Mouse (Mus musculus) forebrain, embryonic 14.5 days (tissue): ENCODE measurements at regions not wholly inside any gene's neighbourhood (a gene's known extent, or its start where the extent isn't known, plus 50 kb on each side); places are given as distances from the start of the nearest gene placed in this dataset.

ENCODE experiments used
- ATAC-seq: fragments of 200-750 bp; cut with Nextera tagmentation; 2 replicates; pipeline ENCODE4 v1.8.0; 2017; ENCODE audit warnings: mild to moderate bottlenecking, moderate library complexity
- DNase-seq: peaks from one replicate; pipeline ENCODE4 v3.0.0-alpha.2; 2015; ENCODE audit warnings: low spot score
- H3K27ac ChIP-seq: fragments of 300-500 bp; sonication (generic); 2 replicates; pipeline ENCODE4 v1.5.1; 2014; ENCODE audit warnings: low read depth, mild to moderate bottlenecking, control low read depth, low read length, moderate library complexity
- H3K27me3 ChIP-seq: fragments of 300-500 bp; sonication (generic); replicated peaks from 2 replicates; pipeline ENCODE4 v1.6.1; 2014; ENCODE audit warnings: low read length, control low read depth, mixed read lengths; ENCODE audit not compliant: control insufficient read depth, insufficient read depth
- H3K36me3 ChIP-seq: fragments of 300-500 bp; sonication (generic); 2 replicates; pipeline ENCODE4 v1.6.1; 2014; ENCODE audit warnings: low read length, control low read depth; ENCODE audit not compliant: control insufficient read depth, insufficient read depth
- H3K4me1 ChIP-seq: fragments of 300-500 bp; sonication (generic); 2 replicates; pipeline ENCODE4 v1.6.1; 2014; ENCODE audit warnings: antibody characterized with exemption, low read length, control low read depth; ENCODE audit not compliant: control insufficient read depth, insufficient read depth
- H3K4me2 ChIP-seq: fragments of 300-500 bp; sonication (generic); 2 replicates; pipeline ENCODE4 v1.6.1; 2014; ENCODE audit warnings: mild to moderate bottlenecking, control low read depth, low read length
- H3K4me3 ChIP-seq: fragments of 300-500 bp; sonication (generic); 2 replicates; pipeline ENCODE4 v1.5.1; 2014; ENCODE audit warnings: low read depth, low read length, control low read depth
- H3K9ac ChIP-seq: fragments of 300-500 bp; sonication (generic); 2 replicates; pipeline ENCODE4 v1.6.1; 2014; ENCODE audit warnings: mild to moderate bottlenecking, low read length, control low read depth, moderate library complexity
- H3K9me3 ChIP-seq: fragments of 300-500 bp; sonication (generic); replicated peaks from 2 replicates; pipeline ENCODE4 v1.6.1; 2016; ENCODE audit warnings: low read length, control low read depth, mixed read lengths; ENCODE audit not compliant: control insufficient read depth
- WGBS: fragments of 180-500 bp; shearing (Covaris S2); extraction: QIAGEN DNeasy Blood & Tissue Kit; methylation state at CpG from one replicate; pipeline ENCODE4 v1.1.7; 2014; 5-methylcytosine and 5-hydroxymethylcytosine counted together

DNA sequence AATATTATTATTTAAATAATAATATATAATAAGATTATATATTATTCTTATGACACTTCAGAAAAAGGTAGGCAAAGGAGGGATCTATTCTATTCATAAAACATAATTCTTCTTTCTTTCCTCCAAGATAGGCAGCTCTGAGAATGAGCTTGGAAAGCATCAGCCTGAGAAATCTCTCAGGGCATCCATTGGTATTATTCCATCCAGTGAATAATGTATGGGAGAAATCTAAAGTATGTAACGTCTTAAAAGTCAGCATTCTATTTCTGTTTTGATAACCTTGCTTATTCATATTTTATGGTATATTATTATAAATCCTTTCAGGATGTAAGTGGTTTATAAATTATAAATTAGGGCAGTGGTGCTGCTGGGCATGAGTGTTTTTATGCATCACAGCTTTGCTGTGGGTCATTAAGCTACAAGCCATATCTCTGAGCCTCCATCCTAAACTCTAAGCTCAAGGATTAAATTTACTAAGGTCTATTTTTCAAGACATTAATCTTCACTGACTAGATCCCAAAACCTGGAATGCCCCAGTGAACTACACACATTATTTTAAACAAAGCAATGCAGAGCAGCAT is 766.9 kb upstream of the Luzp2 start:
- DNase-seq: no peak
- H3K9ac ChIP-seq: no peak overlapping the region
- H3K4me3 ChIP-seq: no peak overlapping the region
- H3K4me2 ChIP-seq: no peak overlapping the region
- H3K4me1 ChIP-seq: no peaks in the 10 kb centered on the region
- H3K9me3 ChIP-seq: no peaks in the 10 kb centered on the region
- H3K27ac ChIP-seq: no peak overlapping the region
- WGBS: 83% methylated on average over 1 of the region's 1 CpGs
- H3K27me3 ChIP-seq: no peaks in the 10 kb centered on the region
- no peaks in the 10 kb centered on the region for H3K36me3 ChIP-seq
- no peak for ATAC-seq

DNA sequence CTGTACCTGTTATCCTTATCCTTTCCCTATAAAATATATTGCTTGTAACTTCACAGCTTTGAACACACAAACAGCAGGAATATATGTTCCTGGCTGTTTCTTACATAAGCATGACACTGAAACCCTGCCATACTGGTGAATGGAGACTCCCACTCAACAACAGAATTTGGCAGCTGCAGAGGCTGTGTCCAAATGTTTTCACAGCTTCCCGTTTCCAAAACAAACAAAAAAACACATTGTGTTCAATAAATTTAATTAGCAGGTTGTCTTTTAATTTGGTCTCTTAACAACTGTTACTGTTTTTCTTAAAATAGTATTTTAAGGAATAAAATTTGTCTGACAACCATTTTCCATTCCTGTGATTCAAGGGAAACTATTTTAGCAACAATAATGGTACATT is 718.3 kb upstream of the Luzp2 start:
- ATAC-seq: no peak
- Histone ChIP-seq H3K4me1 (no peaks in the 10 kb centered on the region), H3K27ac (no peak overlapping the region), H3K36me3 (no peaks in the 10 kb centered on the region), H3K27me3 (no peaks in the 10 kb centered on the region), H3K4me3 (no peak overlapping the region), H3K9ac (no peak overlapping the region), H3K4me2 (no peak overlapping the region), H3K9me3 (no peaks in the 10 kb centered on the region)
- peak; percentile 16 for DNase-seq
- WGBS: 71% methylated on average over 1 of the region's 1 CpGs

DNA sequence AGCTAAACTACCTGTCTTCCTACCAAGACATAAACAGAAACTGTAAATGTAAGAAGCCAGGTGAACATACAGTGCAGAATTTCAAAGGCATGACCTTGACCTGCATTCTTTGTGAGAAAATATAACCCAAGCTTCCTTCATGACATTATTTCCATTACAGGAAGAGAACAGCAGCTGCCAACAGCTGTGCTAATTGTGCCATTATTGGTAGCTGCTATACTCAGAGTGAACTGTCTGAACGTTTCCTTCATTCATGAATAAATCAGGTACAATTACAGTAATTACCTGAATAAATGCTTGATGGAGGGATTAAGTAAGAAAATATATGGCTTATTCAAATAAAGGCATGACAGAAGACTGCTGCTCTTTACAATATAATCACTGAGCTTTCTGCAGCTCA is 696.3 kb upstream of the Luzp2 start:
- no peak overlapping the region for H3K4me3 ChIP-seq

GRCm38 (mm10) chr7:54150855-54151254 is 684.4 kb upstream of the Luzp2 start:
- no peak overlapping the region for H3K9ac ChIP-seq
- H3K27me3 ChIP-seq: no peaks in the 10 kb centered on the region
- ATAC-seq (no peak), DNase-seq (no peak)
- H3K4me3 ChIP-seq: no peak overlapping the region
- no peaks in the 10 kb centered on the region for H3K9me3 ChIP-seq
- no peak overlapping the region for H3K4me2 ChIP-seq
- no peak overlapping the region for H3K27ac ChIP-seq
- no peaks in the 10 kb centered on the region for H3K36me3 ChIP-seq
- no peaks in the 10 kb centered on the region for H3K4me1 ChIP-seq

More for the DNA sequence above, 696.3 kb upstream of the Luzp2 start:
- Histone ChIP-seq H3K36me3 (no peaks in the 10 kb centered on the region), H3K9ac (no peak overlapping the region), H3K27me3 (no peaks in the 10 kb centered on the region), H3K4me1 (no peaks in the 10 kb centered on the region), H3K27ac (no peak overlapping the region), H3K4me2 (no peak overlapping the region), H3K9me3 (no peaks in the 10 kb centered on the region)
- DNase-seq (peak; percentile 45), ATAC-seq (peak; percentile 54; the same call in 1 of the 2 replicates)
- 34% methylated on average over 1 of the region's 1 CpGs for WGBS

GRCm38 (mm10) chr7:54200001-54200400 is 635.3 kb upstream of the Luzp2 start:
- no peak overlapping the region for H3K4me2 ChIP-seq
- no peaks in the 10 kb centered on the region for H3K4me1 ChIP-seq
- no peak for DNase-seq
- H3K27me3 ChIP-seq: no peaks in the 10 kb centered on the region
- no peak overlapping the region for H3K9ac ChIP-seq
- H3K4me3 ChIP-seq: no peak overlapping the region
- no peak overlapping the region for H3K27ac ChIP-seq
- H3K36me3 ChIP-seq: no peaks in the 10 kb centered on the region
- no peak for ATAC-seq
- no peaks in the 10 kb centered on the region for H3K9me3 ChIP-seq
